Mouse (Mus musculus): ENCODE data around the gene Hbq1b.
"Not testable (repeated sequence)": the region's sequence is repeated elsewhere in the genome, so short reads cannot be mapped to it uniquely, and the experiment has no call there.

Gene Hbq1b

GRCm38 (mm10) chr11:32267964-32268363, 18.8 kb upstream of the Hbq1b start:
- DNase-seq (ENCODE audit: low spot score), result no peak

GRCm38 (mm10) chr11:32268952-32269351, 17.8 kb upstream of the Hbq1b start:
- DNase-seq (ENCODE audit: low spot score), result no peak

- DNase-seq (ENCODE audit: low spot score), result no peak
These were observed 15.6 kb upstream of the Hbq1b start for GRCm38 (mm10) chr11:32271178-32271577.

- DNase-seq (ENCODE audit: low spot score), result no peak
These were observed 10.4 kb upstream of the Hbq1b start, which contains the start of gene Hba-x for GRCm38 (mm10) chr11:32276347-32276746. TSS of gene Hba-x (plus strand) at chr11:32276400.

GRCm38 (mm10) chr11:32277736-32278457, 8.9 kb upstream of the Hbq1b start:
- no peak for DNase-seq (ENCODE audit: low spot score)

- DNase-seq (ENCODE audit: low spot score), result no peak
These were observed 8.3 kb upstream of the Hbq1b start for GRCm38 (mm10) chr11:32278458-32278957.

GRCm38 (mm10) chr11:32280646-32281045, 6.1 kb upstream of the Hbq1b start:
- DNase-seq (ENCODE audit: low spot score), result no peak

- no peak for DNase-seq (ENCODE audit: low spot score)
These were observed 5.2 kb upstream of the Hbq1b start for GRCm38 (mm10) chr11:32281416-32282144.

- DNase-seq (ENCODE audit: low spot score), result not testable (repeated sequence)
These were observed 3.5 kb upstream of the Hbq1b start, which contains the start of gene Hba-a1 for GRCm38 (mm10) chr11:32283091-32283777. TSS of gene Hba-a1 (plus strand) at chr11:32283511.

GRCm38 (mm10) chr11:32284582-32284981, 2.2 kb upstream of the Hbq1b start:
- DNase-seq (ENCODE audit: low spot score), result not testable (repeated sequence)

GRCm38 (mm10) chr11:32285031-32285775, 1.6 kb upstream of the Hbq1b start:
- DNase-seq (ENCODE audit: low spot score), result no peak

- not testable (repeated sequence) for DNase-seq (ENCODE audit: low spot score)
These were observed 878 bp upstream of the Hbq1b start for GRCm38 (mm10) chr11:32285887-32286286.

GRCm38 (mm10) chr11:32287493-32287825, 694 bp downstream of the Hbq1b start:
- DNase-seq (ENCODE audit: low spot score), result no peak

GRCm38 (mm10) chr11:32292819-32293218, 6.1 kb downstream of the Hbq1b start:
- not testable (repeated sequence) for DNase-seq (ENCODE audit: low spot score)

- DNase-seq (ENCODE audit: low spot score), result not testable (repeated sequence)
These were observed 6.7 kb downstream of the Hbq1b start for GRCm38 (mm10) chr11:32293479-32293878.

- DNase-seq (ENCODE audit: low spot score), result not testable (repeated sequence)
These were observed 9.4 kb downstream of the Hbq1b start, which contains the start of gene Hba-a2 for GRCm38 (mm10) chr11:32296203-32296602. TSS of gene Hba-a2 (plus strand) at chr11:32296489.

GRCm38 (mm10) chr11:32297417-32297816, 10.7 kb downstream of the Hbq1b start:
- not testable (repeated sequence) for DNase-seq (ENCODE audit: low spot score)

- DNase-seq (ENCODE audit: low spot score), result no peak
These were observed 11.2 kb downstream of the Hbq1b start for GRCm38 (mm10) chr11:32297866-32298531.

- DNase-seq (ENCODE audit: low spot score), result no peak
These were observed 11.8 kb downstream of the Hbq1b start for GRCm38 (mm10) chr11:32298532-32298918.

- not testable (repeated sequence) for DNase-seq (ENCODE audit: low spot score)
These were observed 13.1 kb downstream of the Hbq1b start, which contains the start of gene Hbq1a for GRCm38 (mm10) chr11:32299865-32300264. TSS of gene Hbq1a (plus strand) at chr11:32300069.
